Mouse (Mus musculus) forebrain, embryonic 15.5 days (tissue): ENCODE results near the gene Bap1. TPM values are rescaled to one million over a fixed set of nuclear protein-coding genes. Genes with fewer than 3 reads are reported as not detected.

Experiments
- ATAC-seq: fragments of 200-750 bp; cut with Nextera tagmentation; replicated peaks from 2 replicates; pipeline ENCODE4 v1.8.0; 2017; ENCODE audit warnings: mild to moderate bottlenecking, moderate TSS enrichment, moderate library complexity
- H3K27ac ChIP-seq: fragments of 300-500 bp; sonication (generic); replicated peaks from 2 replicates; pipeline ENCODE4 v1.5.1; 2015; ENCODE audit warnings: mild to moderate bottlenecking, inconsistent platforms
- H3K27me3 ChIP-seq: fragments of 300-500 bp; sonication (generic); 2 replicates; pipeline ENCODE4 v1.6.1; 2015; ENCODE audit warnings: inconsistent platforms
- H3K36me3 ChIP-seq: fragments of 300-500 bp; sonication (generic); 2 replicates; pipeline ENCODE4 v1.6.1; 2015; ENCODE audit warnings: mild to moderate bottlenecking, inconsistent platforms
- H3K4me1 ChIP-seq: fragments of 300-500 bp; sonication (generic); 2 replicates; pipeline ENCODE4 v1.6.1; 2015; ENCODE audit warnings: inconsistent platforms
- H3K4me2 ChIP-seq: fragments of 300-500 bp; sonication (generic); replicated peaks from 2 replicates; pipeline ENCODE4 v1.6.1; 2015; ENCODE audit warnings: mild to moderate bottlenecking, inconsistent platforms
- H3K4me3 ChIP-seq: fragments of 300-500 bp; sonication (generic); 2 replicates; pipeline ENCODE4 v1.5.1; 2015; ENCODE audit warnings: mild to moderate bottlenecking, inconsistent platforms
- H3K9ac ChIP-seq: fragments of 300-500 bp; sonication (generic); replicated peaks from 2 replicates; pipeline ENCODE4 v1.6.1; 2015; ENCODE audit warnings: mild to moderate bottlenecking, inconsistent platforms
- H3K9me3 ChIP-seq: fragments of 300-500 bp; sonication (generic); 2 replicates; pipeline ENCODE4 v1.6.1; 2016; ENCODE audit warnings: inconsistent platforms
- WGBS: fragments of 180-500 bp; shearing (Covaris S2); methylation state at CpG from one replicate; pipeline ENCODE4 v1.1.7; 2015; ENCODE audit warnings: mixed read lengths; 5-methylcytosine and 5-hydroxymethylcytosine counted together
- polyA plus RNA-seq: library from polyadenylated mRNA; unstranded; fragments of >200 nt; fragmentation: Nextera tagmentation; extraction: Ambion mirVana; gene quantifications from 2 replicates; pipeline ENCODE4 v1.2.1, GENCODE M21; 2015

The Bap1 gene
- polyA plus RNA-seq, 1 experiment from 2014 or later: 136 TPM

- Histone ChIP-seq H3K27me3 (no peaks in the 10 kb centered on the region), H3K4me2 (peak overlapping the region; percentile 42), H3K9me3 (no peaks in the 10 kb centered on the region), H3K36me3 (no peaks in the 10 kb centered on the region), H3K4me3 (no peak overlapping the region; the same call in 1 of the 2 replicates), H3K9ac (no peak overlapping the region), H3K4me1 (peaks cover 24% of the 10 kb centered on the region), H3K27ac (peak overlapping the region; percentile 71)
- 32% methylated on average over 9 of the region's 9 CpGs for WGBS
- ATAC-seq: peak; percentile 80
These were observed 17.2 kb downstream of the Bap1 start for GRCm38 (mm10) chr14:31268301-31269001.

- H3K4me3 ChIP-seq: peak overlapping the region; percentile 26
- H3K4me1 ChIP-seq: peaks cover 24% of the 10 kb centered on the region
- 13% methylated on average over 28 of the region's 28 CpGs for whole genome bisulfite sequencing
- peak; percentile 61 for ATAC-seq
- H3K27ac ChIP-seq: peak overlapping the region; percentile 71
- no peaks in the 10 kb centered on the region for H3K27me3 ChIP-seq
- peak overlapping the region; percentile 30; the same call in 1 of the 2 replicates for H3K9ac ChIP-seq
- peak overlapping the region; percentile 42 for H3K4me2 ChIP-seq
- no peaks in the 10 kb centered on the region for H3K9me3 ChIP-seq
- no peaks in the 10 kb centered on the region for H3K36me3 ChIP-seq
These were observed 18.3 kb downstream of the Bap1 start for GRCm38 (mm10) chr14:31269456-31270100.

- no peak overlapping the region for H3K27ac ChIP-seq
- H3K4me2 ChIP-seq: no peak overlapping the region
- no peak overlapping the region for H3K4me3 ChIP-seq
- 94% methylated on average over 6 of the region's 6 CpGs for WGBS
- H3K9ac ChIP-seq: no peak overlapping the region
- no peaks in the 10 kb centered on the region for H3K36me3 ChIP-seq
- no peak for ATAC-seq
- H3K27me3 ChIP-seq: no peaks in the 10 kb centered on the region
- no peaks in the 10 kb centered on the region for H3K9me3 ChIP-seq
- peaks cover 24% of the 10 kb centered on the region for H3K4me1 ChIP-seq
These were observed 19.9 kb downstream of the Bap1 start for GRCm38 (mm10) chr14:31271121-31271520.

- no peaks in the 10 kb centered on the region for H3K36me3 ChIP-seq
- no peak for ATAC-seq
- no peaks in the 10 kb centered on the region for H3K9me3 ChIP-seq
- no peak overlapping the region for H3K4me3 ChIP-seq
- H3K4me1 ChIP-seq: peaks cover 24% of the 10 kb centered on the region
- 22% methylated on average over 7 of the region's 7 CpGs for WGBS
- H3K27me3 ChIP-seq: no peaks in the 10 kb centered on the region
- no peak overlapping the region for H3K27ac ChIP-seq
- no peak overlapping the region for H3K9ac ChIP-seq
- H3K4me2 ChIP-seq: no peak overlapping the region
These were observed 20.9 kb downstream of the Bap1 start for GRCm38 (mm10) chr14:31272164-31272563.

GRCm38 (mm10) chr14:31285728-31286127 is 34.5 kb downstream of the Bap1 start:
- Histone ChIP-seq H3K4me1 (no peaks in the 10 kb centered on the region), H3K27me3 (no peaks in the 10 kb centered on the region), H3K36me3 (no peaks in the 10 kb centered on the region), H3K9ac (no peak overlapping the region), H3K27ac (no peak overlapping the region), H3K9me3 (no peaks in the 10 kb centered on the region), H3K4me2 (no peak overlapping the region), H3K4me3 (no peak overlapping the region)
- 89% methylated on average over 8 of the region's 8 CpGs for WGBS
- no peak for ATAC-seq

Other genes with a start within 250 kb of the Bap1 start
- gene Spcs1, start 249.8 kb upstream of the Bap1 start, polyA plus RNA-seq: 284 and 296 TPM in 2 replicates
- 165 and 166 TPM in 2 replicates for gene Pbrm1, start 232.3 kb upstream of the Bap1 start, polyA plus RNA-seq
- gene Gnl3, start 232.3 kb upstream of the Bap1 start, polyA plus RNA-seq: 60.2 and 62.4 TPM in 2 replicates
- gene Smim4, start 122.5 kb upstream of the Bap1 start, polyA plus RNA-seq: 66.1 and 74.5 TPM in 2 replicates
- gene Nt5dc2, start 120.4 kb upstream of the Bap1 start, polyA plus RNA-seq: 223 and 240 TPM in 2 replicates
- 12.9 and 19.0 TPM in 2 replicates for gene Stab1, start 82.8 kb upstream of the Bap1 start, polyA plus RNA-seq
- 1.7 and 2.2 TPM in 2 replicates for gene Tnnc1, start 43.1 kb upstream of the Bap1 start, polyA plus RNA-seq
- gene Nisch, start 34.5 kb upstream of the Bap1 start, polyA plus RNA-seq: 339 and 356 TPM in 2 replicates
- 0.53 and 0.61 TPM in 2 replicates for gene Sema3g, start 33.6 kb upstream of the Bap1 start, polyA plus RNA-seq
- gene Phf7, start 133 bp upstream of the Bap1 start, polyA plus RNA-seq: 11.9 and 13.1 TPM in 2 replicates
- gene Dnah1, start 72.4 kb downstream of the Bap1 start, polyA plus RNA-seq: 3.2 and 3.9 TPM in 2 replicates
- 61.3 and 66.1 TPM in 2 replicates for gene Capn7, start 85.2 kb downstream of the Bap1 start, polyA plus RNA-seq
- 111 and 115 TPM in 2 replicates for gene Sh3bp5, start 184.6 kb downstream of the Bap1 start, polyA plus RNA-seq
- 11.0 and 11.2 TPM in 2 replicates for gene Eaf1, start 242.9 kb downstream of the Bap1 start, polyA plus RNA-seq
- gene Mettl6, start 243.6 kb downstream of the Bap1 start, polyA plus RNA-seq: 55.4 and 62.4 TPM in 2 replicates